Mouse (Mus musculus) limb, embryonic 10.5 days (tissue): ENCODE measurements around the gene Zfp385b. TPM values are rescaled to one million over a fixed set of nuclear protein-coding genes. Genes with fewer than 3 reads are reported as not detected.

ENCODE experiments used
- DNase-seq: peaks from one replicate; pipeline ENCODE4 v3.0.0-alpha.2; 2017; ENCODE audit warnings: low spot score
- H3K27ac ChIP-seq: fragments of 300-500 bp; sonication (generic); 2 replicates; pipeline ENCODE4 v1.5.1; 2016; ENCODE audit warnings: mild to moderate bottlenecking
- H3K27me3 ChIP-seq: fragments of 300-500 bp; sonication (generic); 2 replicates; pipeline ENCODE4 v1.6.1; 2016; ENCODE audit warnings: low read depth, mild to moderate bottlenecking; ENCODE audit not compliant: poor library complexity, severe bottlenecking
- H3K36me3 ChIP-seq: fragments of 300-500 bp; sonication (generic); 2 replicates; pipeline ENCODE4 v1.6.1; 2016; ENCODE audit warnings: mild to moderate bottlenecking, moderate library complexity
- H3K4me1 ChIP-seq: fragments of 300-500 bp; sonication (generic); 2 replicates; pipeline ENCODE4 v1.6.1; 2016
- H3K4me3 ChIP-seq: fragments of 300-500 bp; sonication (generic); 2 replicates; pipeline ENCODE4 v1.5.1; 2016; ENCODE audit warnings: mild to moderate bottlenecking, moderate library complexity
- H3K9me3 ChIP-seq: fragments of 300-500 bp; sonication (generic); replicated peaks from 2 replicates; pipeline ENCODE4 v1.6.1; 2016; ENCODE audit warnings: mild to moderate bottlenecking
- WGBS: fragments of 180-500 bp; shearing (Covaris S2); methylation state at CpG from one replicate; pipeline ENCODE4 v1.1.7; 2016; 5-methylcytosine and 5-hydroxymethylcytosine counted together
- polyA plus RNA-seq: library from polyadenylated mRNA; unstranded; fragments of >200 nt; fragmentation: Nextera tagmentation; extraction: Ambion mirVana; gene quantifications from 2 replicates; pipeline ENCODE4 v1.2.1, GENCODE M21; 2016

Gene Zfp385b
- polyA plus RNA-seq, 1 experiment from 2014 or later: 0.71 TPM

DNA sequence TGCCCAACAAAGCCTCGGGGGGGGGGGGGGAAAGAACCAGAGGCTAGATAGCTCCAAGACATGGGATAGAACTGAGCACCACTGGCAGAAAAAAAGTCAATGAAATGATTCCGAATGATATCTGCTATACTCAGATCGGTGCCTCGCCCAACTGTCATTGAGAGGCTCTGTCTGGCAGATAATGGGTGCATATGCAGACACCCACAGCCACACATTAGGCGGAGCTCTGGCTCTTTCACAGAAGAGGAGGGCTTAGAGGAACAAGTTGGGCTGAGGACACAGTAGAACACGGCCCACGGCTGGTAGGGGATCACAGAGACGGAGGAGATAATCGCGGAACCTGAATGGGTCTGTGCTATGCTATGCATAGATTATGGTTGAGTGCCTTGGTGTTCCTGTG, 145.7 kb downstream of the Zfp385b start:
- 94% methylated on average over 10 of the region's 10 CpGs for WGBS
- DNase-seq: no peak
- Histone ChIP-seq H3K36me3 (no peaks in the 10 kb centered on the region), H3K27ac (no peak overlapping the region), H3K4me3 (no peak overlapping the region), H3K27me3 (no peaks in the 10 kb centered on the region), H3K4me1 (no peaks in the 10 kb centered on the region), H3K9me3 (no peaks in the 10 kb centered on the region)

DNA sequence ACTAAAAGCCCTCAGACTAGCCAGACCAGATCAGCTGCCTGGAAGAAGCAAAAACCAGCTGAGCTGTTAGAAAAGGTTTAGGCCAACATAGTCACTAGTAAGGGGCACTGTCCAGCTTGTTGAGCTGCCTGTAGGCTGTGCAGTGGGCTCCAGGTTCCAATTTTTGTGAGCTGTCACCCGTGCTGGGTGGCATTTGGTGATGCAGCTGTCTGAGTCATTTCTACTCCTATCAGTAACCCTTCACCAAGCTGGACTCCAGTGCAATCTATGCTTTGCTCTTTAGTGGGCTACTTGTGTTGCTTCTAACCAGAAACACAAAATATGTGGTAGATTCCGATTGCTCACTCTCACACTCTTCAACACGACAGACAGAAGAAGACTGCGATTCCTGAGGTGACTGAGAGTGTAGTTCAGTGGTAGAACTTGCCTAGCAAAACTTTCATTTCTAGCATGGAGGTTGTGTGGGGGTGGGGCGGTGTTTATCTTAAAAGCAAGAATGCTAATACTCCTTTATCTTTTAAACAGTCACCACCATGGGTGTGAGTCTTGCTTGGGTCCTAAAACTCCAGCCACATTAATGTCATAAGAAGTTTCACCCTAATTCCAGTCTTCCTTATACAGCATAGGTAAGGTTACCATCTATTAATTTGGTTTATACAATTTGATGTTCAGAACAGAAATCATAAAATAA, 147.1 kb downstream of the Zfp385b start:
- 94% methylated on average over 5 of the region's 5 CpGs for WGBS
- no peaks in the 10 kb centered on the region for H3K27me3 ChIP-seq
- H3K4me1 ChIP-seq: no peaks in the 10 kb centered on the region
- H3K9me3 ChIP-seq: no peaks in the 10 kb centered on the region
- H3K27ac ChIP-seq: no peak overlapping the region
- DNase-seq: no peak
- H3K4me3 ChIP-seq: no peak overlapping the region
- H3K36me3 ChIP-seq: no peaks in the 10 kb centered on the region

DNA sequence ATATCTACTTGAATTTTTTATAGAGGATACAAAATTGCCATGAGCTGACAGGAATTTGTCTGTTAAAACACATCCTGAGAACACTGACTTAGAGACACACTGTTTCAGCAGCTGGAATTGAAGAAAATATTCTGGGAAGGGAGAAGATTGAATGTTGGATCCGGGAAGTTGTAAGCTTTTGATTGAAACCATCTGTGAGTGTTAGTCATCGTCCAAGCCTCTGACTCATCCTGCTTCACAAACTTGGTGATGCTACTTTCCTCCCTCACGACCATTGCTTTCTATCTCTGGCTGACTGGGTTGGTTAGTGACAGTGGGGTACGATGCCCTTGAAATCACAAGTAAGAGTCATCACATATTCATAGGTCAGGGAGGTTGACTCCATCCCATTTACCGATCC, 157.3 kb downstream of the Zfp385b start:
- Histone ChIP-seq H3K9me3 (no peaks in the 10 kb centered on the region), H3K4me3 (no peak overlapping the region), H3K27ac (no peak overlapping the region), H3K4me1 (no peaks in the 10 kb centered on the region), H3K27me3 (no peaks in the 10 kb centered on the region), H3K36me3 (no peaks in the 10 kb centered on the region)
- WGBS: 71% methylated on average over 5 of the region's 5 CpGs
- no peak for DNase-seq

DNA sequence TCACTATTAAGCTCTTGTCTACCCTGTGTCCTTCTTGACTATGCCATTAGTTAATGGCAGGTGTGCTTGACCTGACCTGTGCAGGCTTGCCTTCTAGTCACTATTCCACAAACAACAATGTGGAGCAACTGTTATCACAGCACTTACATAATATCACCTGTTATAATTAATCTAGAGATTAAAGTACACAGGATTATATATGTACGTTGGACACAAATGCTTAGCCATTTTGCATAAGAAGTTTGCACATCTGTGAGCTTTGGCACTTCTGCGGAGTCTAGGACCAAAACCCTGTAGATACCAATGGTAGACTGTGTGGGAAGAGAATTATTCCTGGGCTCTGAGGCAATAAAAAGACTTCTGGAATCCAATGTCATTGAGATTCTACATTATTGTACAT, 165.8 kb downstream of the Zfp385b start:
- Histone ChIP-seq H3K4me1 (no peaks in the 10 kb centered on the region), H3K4me3 (no peak overlapping the region), H3K27ac (no peak overlapping the region), H3K27me3 (no peaks in the 10 kb centered on the region), H3K9me3 (no peaks in the 10 kb centered on the region), H3K36me3 (no peaks in the 10 kb centered on the region)
- no peak for DNase-seq
- 94% methylated on average over 2 of the region's 2 CpGs for WGBS

DNA sequence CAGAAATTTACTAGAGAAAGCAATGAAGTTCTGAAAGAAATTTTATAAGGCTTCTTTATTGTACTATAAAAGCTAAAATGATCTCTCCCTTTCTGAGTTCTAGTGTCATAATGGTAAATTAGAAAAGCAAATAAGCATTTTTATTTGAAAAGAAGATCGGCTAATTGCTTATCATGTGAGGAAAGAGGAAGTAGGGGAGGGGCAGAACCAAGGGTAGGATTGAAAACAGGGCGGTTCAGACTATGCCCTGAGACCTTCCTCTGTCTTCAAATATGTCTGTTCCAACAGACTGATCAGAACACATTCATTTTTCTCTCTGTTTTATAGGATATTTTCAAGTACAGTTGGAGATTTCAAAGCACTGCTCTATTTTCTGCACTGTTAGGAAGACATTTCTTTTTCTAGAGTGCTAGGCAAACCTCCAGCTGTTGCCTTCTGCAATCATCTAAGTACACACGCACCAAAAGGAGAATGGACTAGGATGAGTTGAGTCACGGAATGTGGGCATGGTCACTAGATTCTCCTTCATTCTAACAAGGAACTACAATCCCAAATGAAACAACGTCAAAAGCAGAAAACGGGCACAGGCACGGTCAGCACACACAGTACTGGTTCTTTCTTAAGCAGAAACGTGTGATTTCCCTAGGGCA, 177.8 kb downstream of the Zfp385b start:
- DNase-seq: no peak
- Histone ChIP-seq H3K27me3 (no peaks in the 10 kb centered on the region), H3K36me3 (no peaks in the 10 kb centered on the region), H3K4me3 (no peak overlapping the region), H3K4me1 (no peaks in the 10 kb centered on the region), H3K27ac (no peak overlapping the region), H3K9me3 (no peaks in the 10 kb centered on the region)
- 93% methylated on average over 8 of the region's 8 CpGs for WGBS

DNA sequence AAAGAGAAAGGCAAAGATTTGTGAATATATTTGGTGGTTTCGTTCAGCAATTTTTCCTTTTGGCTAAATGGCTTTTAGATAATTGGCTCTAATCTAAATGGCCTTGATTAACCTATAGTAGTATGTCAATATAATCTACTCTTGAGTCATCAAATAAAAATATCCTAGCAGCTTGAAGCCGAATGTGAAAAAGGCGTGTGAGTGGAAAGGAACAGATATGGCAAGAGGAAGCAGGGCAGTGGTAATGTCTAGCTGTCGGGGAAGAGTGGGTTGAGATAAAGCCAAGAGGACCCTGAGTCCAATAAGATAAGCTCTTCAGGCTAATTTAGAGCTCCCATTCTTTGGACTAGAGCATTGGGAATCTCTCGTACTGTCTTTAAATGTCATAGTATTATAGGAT, 179.4 kb downstream of the Zfp385b start:
- no peaks in the 10 kb centered on the region for H3K27me3 ChIP-seq
- no peak overlapping the region for H3K4me3 ChIP-seq
- DNase-seq: no peak
- H3K4me1 ChIP-seq: no peaks in the 10 kb centered on the region
- WGBS: 89% methylated on average over 5 of the region's 5 CpGs
- H3K9me3 ChIP-seq: no peaks in the 10 kb centered on the region
- H3K27ac ChIP-seq: no peak overlapping the region
- no peaks in the 10 kb centered on the region for H3K36me3 ChIP-seq

DNA sequence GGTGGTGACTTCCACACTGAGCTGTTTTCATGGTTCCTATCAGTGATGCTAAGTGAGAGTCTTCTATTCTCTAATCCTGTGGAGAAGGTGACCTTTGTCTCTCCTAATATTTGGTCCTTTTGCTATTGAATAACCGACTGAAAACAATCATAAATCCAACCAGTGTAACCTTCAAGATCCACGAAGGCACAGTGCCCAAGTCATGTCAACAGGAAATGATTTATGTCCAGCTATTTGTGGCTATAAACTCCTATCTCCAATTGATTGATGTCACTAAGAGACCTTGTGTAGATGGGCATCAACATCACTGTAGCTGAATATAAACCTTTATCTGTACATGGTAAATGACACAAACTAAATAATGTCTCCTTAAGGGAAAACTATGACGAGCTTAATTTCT, 187.8 kb downstream of the Zfp385b start:
- whole genome bisulfite sequencing: 70% methylated on average over 3 of the region's 3 CpGs
- H3K9me3 ChIP-seq: no peaks in the 10 kb centered on the region
- no peak overlapping the region for H3K27ac ChIP-seq
- H3K36me3 ChIP-seq: no peaks in the 10 kb centered on the region
- no peaks in the 10 kb centered on the region for H3K27me3 ChIP-seq
- no peaks in the 10 kb centered on the region for H3K4me1 ChIP-seq
- no peak overlapping the region for H3K4me3 ChIP-seq
- no peak for DNase-seq

DNA sequence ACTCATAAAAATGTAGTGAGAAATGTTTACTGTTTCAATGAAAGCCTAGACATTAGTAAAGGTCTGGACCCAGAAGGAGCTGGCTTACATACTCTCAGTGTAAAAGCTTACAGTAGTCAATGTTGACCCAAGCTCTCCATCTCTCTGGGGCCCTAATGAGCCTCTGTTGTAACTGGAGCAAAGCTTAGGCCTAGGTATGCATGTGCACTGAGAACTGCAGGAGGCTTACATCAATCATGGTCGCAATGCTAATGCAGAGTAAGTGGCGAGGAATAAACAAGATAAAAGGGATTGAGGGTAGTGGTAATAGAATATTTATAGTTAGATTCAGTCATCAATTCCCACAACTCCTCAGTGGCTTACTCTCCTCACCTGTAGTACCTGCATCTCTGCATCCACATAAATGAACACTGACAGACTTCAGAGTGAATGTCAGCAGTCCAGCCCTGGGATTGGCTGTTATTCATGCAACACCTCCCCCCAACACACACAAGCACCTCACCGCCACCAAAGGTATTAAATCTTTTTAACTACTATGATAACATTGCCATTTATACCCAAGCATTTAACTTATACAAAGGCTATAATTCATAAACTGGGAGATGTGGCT, 191.7 kb downstream of the Zfp385b start:
- no peak overlapping the region for H3K27ac ChIP-seq
- DNase-seq: no peak
- H3K4me3 ChIP-seq: no peak overlapping the region
- no peaks in the 10 kb centered on the region for H3K27me3 ChIP-seq
- no peaks in the 10 kb centered on the region for H3K36me3 ChIP-seq
- 77% methylated on average over 3 of the region's 3 CpGs for WGBS
- H3K9me3 ChIP-seq: no peaks in the 10 kb centered on the region
- H3K4me1 ChIP-seq: no peaks in the 10 kb centered on the region

DNA sequence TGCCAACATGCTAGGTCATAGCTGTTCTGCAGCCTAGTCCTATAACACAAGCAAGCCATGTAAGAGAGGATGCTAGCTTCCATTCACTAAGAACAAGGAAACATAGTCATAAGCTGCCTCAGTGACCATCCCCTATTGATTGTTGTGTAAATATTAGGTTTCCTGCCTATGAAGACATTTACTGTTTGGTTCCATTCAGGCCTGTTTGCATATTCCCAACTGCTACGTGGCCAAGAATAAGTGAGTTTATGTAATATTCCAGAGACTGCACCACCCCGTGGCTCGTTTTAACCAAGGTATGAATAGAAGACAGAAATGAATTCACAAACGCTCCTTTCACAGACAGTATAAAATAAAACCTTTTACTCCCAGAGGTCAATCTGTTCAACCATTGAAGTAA, 200.8 kb downstream of the Zfp385b start:
- Histone ChIP-seq H3K9me3 (no peaks in the 10 kb centered on the region), H3K4me3 (no peak overlapping the region), H3K27me3 (no peaks in the 10 kb centered on the region), H3K4me1 (no peaks in the 10 kb centered on the region), H3K27ac (no peak overlapping the region), H3K36me3 (no peaks in the 10 kb centered on the region)
- 91% methylated on average over 4 of the region's 4 CpGs for WGBS
- no peak for DNase-seq

DNA sequence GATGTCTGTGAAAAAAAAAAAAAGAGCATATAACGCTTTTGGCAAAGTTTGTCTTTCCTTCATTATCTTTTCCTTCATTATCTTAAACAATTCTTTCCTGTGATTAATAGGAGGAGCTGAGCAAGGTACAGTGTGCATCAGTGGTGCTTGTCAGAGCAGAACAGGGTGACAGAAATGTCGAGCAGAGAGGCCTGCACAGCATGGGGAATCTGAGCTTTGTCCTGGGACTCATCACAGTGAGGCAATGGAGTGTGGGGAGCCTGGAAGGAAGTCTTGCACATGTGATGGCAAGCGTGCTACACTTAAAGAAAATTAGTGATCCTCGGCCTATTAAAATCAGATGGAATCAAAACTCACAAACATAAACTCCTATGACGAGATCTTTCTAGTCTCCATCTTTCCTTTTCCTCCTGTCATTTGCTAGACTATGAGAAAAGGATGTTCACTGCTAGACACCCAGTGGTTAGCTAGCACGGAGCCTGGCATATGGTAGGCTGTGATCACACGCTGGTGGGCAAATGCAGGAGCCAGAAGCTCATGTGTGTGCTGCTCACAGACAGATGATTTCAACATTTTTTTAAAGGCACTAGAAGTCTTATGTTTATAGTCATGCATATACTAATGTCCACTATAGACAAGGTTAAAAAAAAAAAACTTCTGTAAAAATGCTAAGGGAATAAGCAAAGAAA, 209.0 kb downstream of the Zfp385b start:
- no peaks in the 10 kb centered on the region for H3K9me3 ChIP-seq
- H3K4me1 ChIP-seq: no peaks in the 10 kb centered on the region
- no peaks in the 10 kb centered on the region for H3K36me3 ChIP-seq
- H3K27me3 ChIP-seq: no peaks in the 10 kb centered on the region
- WGBS: 83% methylated on average over 7 of the region's 7 CpGs
- DNase-seq: no peak
- no peak overlapping the region for H3K4me3 ChIP-seq
- H3K27ac ChIP-seq: no peak overlapping the region

DNA sequence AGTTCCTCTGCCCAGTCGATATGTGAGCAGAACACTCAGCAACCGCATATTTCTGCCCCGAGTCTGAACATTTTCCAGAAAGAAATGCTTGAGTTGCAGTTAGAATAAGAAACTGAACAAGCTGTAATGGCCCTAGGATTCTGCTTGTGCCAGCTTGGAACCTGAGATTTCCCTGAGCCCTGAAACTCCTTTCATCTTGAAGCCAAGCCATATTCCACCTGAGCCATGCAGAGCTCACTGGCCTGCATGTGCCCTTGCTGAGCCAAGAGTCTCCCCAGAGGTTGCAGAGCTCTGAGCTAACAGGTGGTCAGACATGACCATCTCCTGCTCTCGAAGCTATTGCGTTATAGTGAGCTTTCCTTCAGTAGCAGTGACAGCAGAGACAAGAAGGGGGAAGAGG, 210.0 kb downstream of the Zfp385b start:
- Histone ChIP-seq H3K9me3 (no peaks in the 10 kb centered on the region), H3K4me1 (no peaks in the 10 kb centered on the region), H3K27me3 (no peaks in the 10 kb centered on the region), H3K27ac (no peak overlapping the region), H3K4me3 (no peak overlapping the region), H3K36me3 (no peaks in the 10 kb centered on the region)
- no peak for DNase-seq
- 86% methylated on average over 5 of the region's 5 CpGs for WGBS

DNA sequence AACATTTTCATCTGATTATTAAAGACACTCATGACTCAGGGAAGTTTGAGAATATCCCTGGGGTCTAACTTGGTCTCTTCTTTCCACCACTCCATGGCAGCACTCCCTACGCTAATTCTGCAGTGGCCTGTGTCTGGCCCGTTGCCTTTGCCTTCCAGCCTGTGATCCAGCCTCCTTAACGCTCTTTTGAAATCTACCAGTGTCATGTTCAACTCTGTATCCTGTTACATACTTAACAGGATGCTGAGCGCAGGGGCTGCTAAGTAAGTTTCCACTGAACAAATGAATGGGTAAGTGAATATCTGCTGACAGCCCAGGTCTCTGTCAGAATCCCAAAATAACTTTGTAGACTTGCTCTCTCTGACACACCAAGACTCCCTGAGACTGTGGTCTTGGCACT, 210.8 kb downstream of the Zfp385b start:
- no peak overlapping the region for H3K4me3 ChIP-seq
- WGBS: 62% methylated on average over 4 of the region's 4 CpGs
- no peak for DNase-seq
- H3K27me3 ChIP-seq: no peaks in the 10 kb centered on the region
- H3K27ac ChIP-seq: no peak overlapping the region
- no peaks in the 10 kb centered on the region for H3K9me3 ChIP-seq
- H3K36me3 ChIP-seq: no peaks in the 10 kb centered on the region
- H3K4me1 ChIP-seq: no peaks in the 10 kb centered on the region

DNA sequence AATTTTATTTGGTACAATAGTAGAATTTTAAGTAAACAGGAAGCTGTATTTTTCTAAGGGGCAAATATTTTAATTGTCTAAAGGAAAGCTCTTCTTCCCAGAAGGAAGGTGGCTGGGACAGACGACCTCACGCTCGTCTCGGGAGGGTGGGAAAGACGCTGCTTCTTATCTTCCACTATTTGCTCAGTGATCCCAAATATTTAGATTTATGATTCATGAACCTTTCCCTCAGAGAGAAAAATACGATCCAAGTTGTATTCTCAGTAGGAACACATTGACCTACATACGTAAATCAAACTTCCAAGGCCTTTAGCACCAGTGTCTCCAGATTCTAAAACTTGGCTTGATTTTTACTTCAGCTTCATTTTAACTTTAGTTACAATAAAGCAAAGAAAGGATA, 226.0 kb downstream of the Zfp385b start:
- Histone ChIP-seq H3K27ac (no peak overlapping the region), H3K4me1 (no peaks in the 10 kb centered on the region), H3K36me3 (no peaks in the 10 kb centered on the region), H3K9me3 (no peaks in the 10 kb centered on the region), H3K4me3 (no peak overlapping the region), H3K27me3 (no peaks in the 10 kb centered on the region)
- no peak for DNase-seq
- 83% methylated on average over 7 of the region's 7 CpGs for WGBS
